Mouse (Mus musculus): ENCODE measurements around the gene Notch2.

DNA sequence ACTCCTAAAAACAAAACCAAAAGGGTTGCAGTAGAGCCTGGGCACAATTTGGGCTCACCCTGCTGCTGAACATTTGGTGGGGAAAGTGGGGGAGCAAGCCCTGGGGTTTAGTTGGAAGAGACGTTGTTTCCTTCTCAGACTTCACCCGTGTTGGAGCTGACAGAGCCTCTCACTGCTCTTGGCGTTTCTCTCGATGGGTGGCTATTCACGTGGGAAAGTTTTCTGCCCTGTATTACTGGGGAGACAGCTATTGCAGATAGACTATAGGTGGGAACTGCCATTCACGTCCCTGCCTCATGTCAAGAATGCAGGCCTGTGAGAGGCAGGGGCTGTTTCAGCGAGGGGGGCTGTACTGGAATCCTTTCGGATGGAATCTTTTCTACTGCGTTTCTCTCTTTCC, 50.5 kb downstream of the Notch2 start:
- TF ChIP-seq POLR2A (IDR thresholded peaks at IDR 0.05; ENCODE audit: low read depth, low read length) = no peak
- TF ChIP-seq CTCF (IDR thresholded peaks at IDR 0.05; ENCODE audit: borderline replicate concordance, insufficient read depth, low read length) = no peak
